Mouse (Mus musculus) G1E-ER4 (cell line): ENCODE measurements around the gene Fndc3a. TPM values are rescaled to one million over a fixed set of nuclear protein-coding genes. Genes with fewer than 3 reads are reported as not detected.

ENCODE experiments used
- GATA1 ChIP-seq: IDR thresholded peaks from one replicate; pipeline ENCODE4 v1.8.0; 2012; ENCODE audit warnings: low read length, inconsistent platforms
- polyA plus RNA-seq: library from polyadenylated mRNA; stranded (reverse); fragments of >175 nt; gene quantifications from 2 replicates; pipeline ENCODE4 v1.2.3, GENCODE M21; 2012

The Fndc3a gene
- polyA plus RNA-seq, 1 experiment = 2.5 TPM

DNA sequence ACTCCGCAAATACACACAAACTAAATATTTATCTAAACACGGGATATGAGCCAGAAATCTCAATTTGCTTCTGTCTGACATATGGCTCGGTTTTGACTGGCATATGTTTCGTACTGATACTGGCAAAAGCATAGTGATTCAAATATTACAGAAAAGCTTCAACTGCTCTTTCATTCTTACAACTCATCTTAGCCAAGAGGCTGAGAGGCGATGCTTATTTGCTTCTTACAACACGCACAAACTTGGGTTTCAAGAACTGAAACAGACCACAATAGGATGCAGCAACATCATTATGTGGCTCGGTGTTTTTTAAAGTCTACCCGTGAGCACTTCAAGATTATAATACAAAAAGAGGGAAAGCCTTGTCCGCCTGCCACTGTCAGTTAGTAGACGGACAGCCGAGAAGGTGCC lies 1.2 kb downstream of the Fndc3a start:
- no peak for TF ChIP-seq GATA1

DNA sequence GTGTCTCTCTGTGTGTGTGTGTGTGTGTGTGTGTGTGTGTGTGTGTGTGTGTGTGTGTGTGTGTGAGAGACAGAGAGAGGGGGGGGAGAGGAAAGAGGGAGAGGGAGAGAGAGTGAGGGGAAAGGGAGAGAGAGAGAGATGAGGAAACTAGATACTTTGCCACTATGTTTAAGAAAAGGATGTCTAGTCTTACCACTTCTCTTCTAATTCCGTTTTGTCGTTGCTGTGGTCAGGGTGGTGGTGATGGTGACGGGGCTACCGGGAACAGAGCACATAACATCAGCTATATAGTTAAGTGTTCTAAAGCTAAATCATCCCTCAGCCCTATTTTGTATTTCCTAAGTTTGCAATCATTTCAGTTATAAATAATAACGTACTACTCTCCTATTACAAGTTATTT lies 9.7 kb downstream of the Fndc3a start:
- TF ChIP-seq GATA1 = no peak

DNA sequence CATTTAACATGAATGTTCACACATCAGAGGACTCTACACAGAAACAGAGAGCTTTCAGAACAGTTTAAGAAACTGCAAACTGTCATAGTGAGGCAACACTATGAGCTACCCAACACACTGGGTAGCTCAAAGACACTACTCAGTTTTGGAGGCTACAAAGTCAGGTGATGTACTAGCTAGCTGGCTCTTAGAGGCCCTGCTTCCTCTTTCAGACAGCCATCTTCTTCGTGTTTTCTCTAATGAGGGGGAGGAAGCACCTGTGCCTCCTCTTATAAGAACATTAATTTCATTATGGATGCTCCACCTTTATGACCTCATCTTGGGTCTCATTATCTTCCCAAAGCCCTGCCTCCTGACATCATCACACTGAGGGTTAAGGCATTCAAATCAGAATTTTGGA lies 18.4 kb downstream of the Fndc3a start:
- TF ChIP-seq GATA1 = no peak

DNA sequence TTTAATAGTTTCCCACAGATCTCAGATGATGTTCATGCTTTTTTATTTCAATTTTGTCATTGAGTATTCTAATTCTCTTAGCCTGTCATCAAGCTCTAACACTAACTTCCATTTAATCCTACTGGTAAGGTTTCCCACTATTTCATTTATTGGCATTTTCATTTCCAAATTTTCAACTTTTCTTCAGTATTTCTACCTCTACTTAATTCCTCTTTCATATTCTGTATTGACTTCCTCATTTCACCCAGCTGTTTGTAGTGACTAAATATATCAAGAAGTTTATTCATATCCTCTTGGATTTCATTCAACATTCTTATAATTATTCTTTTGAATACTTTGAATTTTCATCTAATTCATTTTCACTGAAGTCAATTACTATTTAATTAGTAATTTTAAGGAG lies 20.3 kb downstream of the Fndc3a start:
- no peak for TF ChIP-seq GATA1

DNA sequence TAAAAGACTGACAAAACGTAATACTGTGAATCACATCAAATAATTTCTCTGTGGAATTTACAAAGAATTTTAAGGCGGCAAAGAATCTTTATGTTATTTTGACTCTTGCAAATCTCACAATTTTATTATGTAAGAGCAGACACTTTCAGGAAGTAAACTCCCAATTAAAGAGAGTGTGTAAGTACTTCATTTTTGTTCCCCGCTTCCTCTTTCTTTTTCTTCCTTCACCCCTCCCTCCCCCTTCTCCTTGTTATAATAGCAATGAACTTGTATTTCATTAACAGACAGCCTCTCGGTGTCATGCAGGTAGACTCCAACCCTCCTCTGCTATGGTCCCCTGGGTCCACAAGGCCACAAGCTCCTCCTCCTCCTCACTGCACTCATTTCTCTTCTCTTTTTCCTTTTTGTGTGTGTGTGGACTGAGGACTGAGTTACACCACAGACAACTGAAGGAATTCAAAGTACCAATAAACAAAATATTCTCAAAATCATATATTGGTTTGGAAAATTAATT lies 24.9 kb downstream of the Fndc3a start:
- TF ChIP-seq GATA1 = no peak

DNA sequence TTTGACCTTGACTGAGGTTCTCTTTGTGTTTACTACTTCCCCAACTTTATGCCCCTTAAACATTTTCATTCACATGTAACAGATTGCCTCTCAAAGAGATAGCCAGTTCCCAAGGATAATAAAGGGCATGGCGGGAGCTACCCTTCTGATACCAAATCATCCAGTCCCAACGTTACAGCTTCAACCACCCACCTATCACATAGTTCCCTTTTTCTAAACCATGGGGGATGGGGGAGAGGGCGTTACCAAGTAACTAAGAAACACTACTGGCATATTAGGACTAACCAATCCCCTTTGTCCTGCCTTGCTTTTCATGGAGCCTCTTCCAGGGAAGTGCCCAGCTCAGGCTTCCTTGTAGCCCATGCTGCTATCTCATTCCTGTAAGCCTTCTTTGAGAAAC lies 32.6 kb downstream of the Fndc3a start:
- TF ChIP-seq GATA1 = no peak

DNA sequence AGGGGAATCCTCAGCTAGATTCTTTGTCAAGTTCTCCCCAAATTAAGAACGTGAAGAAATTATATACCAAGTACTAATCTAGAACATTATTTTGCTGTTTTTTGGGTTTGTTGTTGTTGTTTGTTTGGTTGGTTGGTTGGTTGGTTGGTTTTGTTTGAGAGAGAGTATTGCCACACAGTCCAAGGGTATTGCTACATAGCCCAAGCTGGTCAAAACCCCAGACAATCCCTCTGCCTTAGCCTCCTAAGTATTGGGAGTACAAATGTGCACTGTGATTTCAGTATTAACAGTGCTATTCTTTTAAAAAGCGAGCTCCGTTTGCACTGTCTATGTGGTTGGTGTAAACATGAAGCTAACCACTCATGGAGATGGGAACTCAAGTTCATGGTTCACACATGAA lies 37.9 kb downstream of the Fndc3a start:
- TF ChIP-seq GATA1 = no peak

DNA sequence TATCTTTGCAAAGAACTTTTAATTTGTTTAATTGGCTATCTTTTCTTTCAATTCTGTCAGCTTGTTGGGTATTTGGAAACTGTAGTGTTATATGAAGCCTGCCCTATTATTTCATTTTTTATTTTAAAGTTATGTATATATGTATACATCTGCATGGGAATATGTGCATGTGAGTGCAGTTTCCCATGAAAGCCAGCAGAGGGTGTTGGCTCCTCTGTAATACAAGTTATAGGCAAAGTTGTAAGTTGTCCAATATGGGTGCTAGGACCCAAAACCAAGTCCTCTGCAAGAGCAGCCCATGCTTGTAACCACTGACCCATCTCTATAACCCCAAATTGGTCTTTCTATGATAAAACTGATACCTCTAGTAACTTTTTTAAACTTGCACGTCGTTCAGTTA lies 38.8 kb downstream of the Fndc3a start:
- TF ChIP-seq GATA1 = no peak

DNA sequence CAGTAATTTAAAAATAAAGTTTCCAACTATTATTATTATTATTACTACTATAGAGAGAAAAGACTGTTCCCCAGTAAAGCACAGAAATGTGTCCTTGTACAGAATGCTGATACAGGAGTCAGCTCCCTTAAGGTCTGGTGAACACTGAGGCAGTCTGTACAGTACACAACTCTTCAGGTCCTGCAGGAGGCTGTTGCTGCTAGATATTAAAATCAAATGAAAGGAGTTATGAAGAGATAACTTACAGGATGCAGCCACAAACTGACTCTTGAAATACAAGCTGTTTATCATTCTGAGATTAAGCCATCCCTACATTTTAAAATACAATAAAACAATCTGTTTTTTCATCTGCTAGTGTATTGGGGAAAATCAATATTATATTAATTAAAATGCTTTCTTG lies 60.5 kb downstream of the Fndc3a start:
- TF ChIP-seq GATA1 = no peak

DNA sequence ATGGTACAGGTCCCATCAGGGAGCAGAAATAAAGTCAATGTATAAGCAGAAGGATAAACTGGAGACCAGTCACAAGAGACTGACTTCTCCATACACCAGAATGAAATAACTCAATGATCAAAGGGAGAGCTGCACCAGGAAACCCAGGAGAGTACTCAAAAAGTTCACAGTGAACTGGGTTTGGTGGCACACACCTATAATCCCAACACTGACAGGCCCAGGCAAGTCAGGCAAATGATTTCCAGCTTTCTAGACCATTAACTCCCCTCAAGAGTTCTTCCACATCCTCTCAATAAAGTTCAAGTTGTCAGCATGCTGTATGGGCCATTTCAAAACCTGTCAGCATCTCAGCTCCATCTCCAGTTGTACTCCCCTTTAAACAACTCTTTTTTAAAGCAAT lies 64.3 kb downstream of the Fndc3a start:
- no peak for TF ChIP-seq GATA1

DNA sequence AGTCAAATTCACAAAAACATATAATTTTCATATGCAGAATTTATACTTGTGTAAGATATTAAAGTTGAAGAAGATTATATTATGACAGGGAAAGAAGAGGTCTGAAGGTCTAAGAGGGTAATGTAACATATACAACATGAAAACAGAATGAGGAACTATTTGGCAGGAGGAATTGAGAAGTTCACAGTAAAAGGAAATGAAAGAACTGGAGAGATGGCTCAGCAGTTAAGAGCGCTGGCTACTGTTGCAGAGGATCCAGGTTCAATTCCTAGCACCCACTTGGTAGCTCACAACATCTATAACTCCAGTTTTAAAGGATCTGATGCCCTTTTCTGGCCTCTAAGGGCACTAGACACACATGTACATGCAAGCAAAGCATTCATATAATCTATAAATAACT lies 65.2 kb downstream of the Fndc3a start:
- no peak for TF ChIP-seq GATA1

DNA sequence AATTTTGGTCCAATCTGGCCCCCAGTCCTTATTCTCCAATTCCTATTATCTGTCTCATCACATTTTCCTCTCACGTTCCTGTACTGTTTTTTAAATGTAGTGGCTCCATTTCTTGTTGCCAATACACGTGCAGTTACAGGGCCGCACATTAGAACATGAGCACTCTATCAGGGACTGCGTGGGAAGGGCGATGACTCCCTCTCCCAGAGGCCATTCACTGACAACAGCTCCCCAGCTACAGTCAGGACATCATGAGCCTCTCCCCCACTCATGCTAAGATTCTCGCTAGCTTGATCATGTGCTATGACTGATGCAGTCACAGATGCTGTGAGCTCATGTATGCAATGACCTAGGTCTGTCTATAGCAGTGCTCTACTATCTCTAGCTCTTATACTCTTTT lies 71.3 kb downstream of the Fndc3a start:
- no peak for TF ChIP-seq GATA1

DNA sequence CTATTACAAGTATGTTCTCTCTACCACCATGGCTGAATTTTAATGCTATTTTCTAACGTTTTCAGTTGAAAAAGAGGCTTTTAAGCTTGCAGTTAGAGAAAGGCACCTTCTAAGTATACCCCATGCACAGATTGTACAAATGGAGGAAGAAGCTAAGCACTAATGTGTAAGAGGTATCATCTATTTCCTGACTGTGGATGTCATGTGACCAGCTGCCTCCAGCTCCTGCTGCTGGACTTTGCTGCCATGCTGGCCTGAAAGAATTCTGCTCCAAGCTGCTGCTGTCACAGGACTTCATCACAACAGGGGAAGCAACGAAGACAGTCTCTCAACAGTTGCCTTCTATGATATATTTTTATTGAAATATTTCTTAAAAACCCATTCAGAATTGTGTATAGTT lies 76.2 kb downstream of the Fndc3a start:
- no peak for TF ChIP-seq GATA1

DNA sequence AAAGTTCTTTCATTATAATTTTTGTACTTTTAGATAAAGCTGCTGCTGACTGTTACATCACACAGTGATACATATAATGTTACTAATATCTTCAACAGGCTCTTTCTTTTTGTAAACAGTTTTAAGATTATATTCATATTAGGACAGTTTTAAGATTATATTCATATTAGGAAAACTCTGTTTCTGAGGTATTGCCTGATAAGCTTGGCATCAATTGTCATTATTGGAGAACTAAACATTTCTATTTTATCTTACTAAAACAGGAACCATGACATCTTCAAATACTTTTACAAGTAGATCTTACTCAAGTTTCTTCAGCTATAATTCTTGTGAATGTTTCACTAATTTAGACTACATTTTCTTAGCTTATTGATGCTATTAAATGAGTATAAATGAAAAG lies 84.4 kb downstream of the Fndc3a start:
- TF ChIP-seq GATA1 = no peak

DNA sequence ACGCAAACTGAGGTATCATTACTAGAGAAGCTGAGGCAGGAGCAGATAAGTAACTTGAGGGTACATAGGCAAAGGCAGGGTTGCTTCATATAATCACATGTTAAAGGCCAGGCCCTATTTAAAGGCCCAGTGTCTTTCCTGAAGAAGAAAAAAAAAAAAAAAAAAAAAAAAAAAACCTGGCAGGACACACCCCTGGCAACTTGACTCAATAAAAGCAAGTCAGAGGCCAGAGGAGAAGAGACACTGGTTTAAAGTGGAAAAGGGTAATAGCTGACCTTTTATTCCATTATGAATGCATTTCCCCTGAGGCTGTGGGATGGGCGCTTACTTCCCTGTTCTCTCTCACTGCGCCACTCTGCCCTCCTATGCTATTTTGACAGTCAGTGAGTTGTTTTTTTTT lies 105.7 kb downstream of the Fndc3a start:
- TF ChIP-seq GATA1 = no peak

DNA sequence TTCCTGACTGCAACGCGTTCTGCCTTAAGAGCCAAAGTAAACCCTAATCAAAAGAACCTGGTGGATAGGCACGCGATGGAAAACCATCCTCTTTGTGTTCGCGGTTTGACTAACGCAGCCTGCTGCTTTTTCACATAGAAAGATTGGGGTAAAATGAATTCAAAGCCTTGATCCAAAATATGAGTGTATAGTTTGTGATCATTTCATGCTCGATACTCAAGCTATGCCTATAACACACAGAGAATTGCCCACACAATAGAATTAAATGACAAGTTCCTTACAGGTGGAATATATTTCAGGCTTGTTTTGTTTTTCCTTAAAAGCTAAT lies 106.6 kb downstream of the Fndc3a start:
- no peak for TF ChIP-seq GATA1

DNA sequence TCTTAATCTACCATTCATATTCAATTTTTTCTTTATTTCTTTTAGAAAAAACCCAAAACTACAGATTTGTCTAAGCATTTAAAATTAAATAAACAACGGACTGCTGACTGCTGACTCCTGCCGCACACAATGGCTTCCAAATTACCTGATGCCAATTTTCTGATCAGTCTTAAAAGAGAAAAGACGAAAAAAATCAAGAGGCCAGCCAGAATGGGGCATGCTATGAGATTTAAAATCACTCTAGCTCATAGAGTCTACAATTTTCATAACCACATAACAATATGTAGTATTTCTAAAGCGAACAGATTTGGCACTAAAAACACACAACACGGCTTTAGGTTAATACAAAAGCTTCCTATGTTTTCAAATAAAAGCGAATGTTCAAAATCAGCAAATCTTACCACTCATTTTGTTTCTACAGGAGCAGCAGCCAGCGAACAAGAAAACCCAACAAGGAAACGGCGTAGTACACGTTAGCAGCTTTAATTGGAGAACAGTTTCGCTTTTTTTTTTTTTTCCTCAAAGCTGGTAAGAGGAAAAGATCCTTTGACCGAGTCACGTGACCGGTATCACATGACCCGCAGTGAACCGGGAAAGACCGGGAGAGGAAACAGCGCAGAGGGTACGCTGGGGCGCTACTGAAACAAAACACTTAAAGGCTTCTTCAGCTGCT lies 107.1 kb downstream of the Fndc3a start:
- no peak for TF ChIP-seq GATA1
